Mouse (Mus musculus) thymus, postnatal 14 days (tissue): ENCODE data around the gene Sarm1.
"Not testable (repeated sequence)": the region's sequence is repeated elsewhere in the genome, so short reads cannot be mapped to it uniquely, and the experiment has no call there.

Source experiments
- DNase-seq: peaks from one replicate; pipeline ENCODE4 v3.0.0; 2021

Gene Sarm1

GRCm38 (mm10) chr11:78497544-78498522 lies at the start of gene Sarm1:
Gene Sarm1 (minus strand): TSS chr11:78497754.
- peak; percentile 99 for DNase-seq

- DNase-seq = no peak
Measured at GRCm38 (mm10) chr11:78545181-78545580, 47.6 kb upstream of the Sarm1 start.

- no peak for DNase-seq
Measured at GRCm38 (mm10) chr11:78544449-78545111, 47.0 kb upstream of the Sarm1 start.

GRCm38 (mm10) chr11:78540358-78540757 lies 42.8 kb upstream of the Sarm1 start:
- no peak for DNase-seq

- no peak for DNase-seq
Measured at GRCm38 (mm10) chr11:78536690-78537084, 39.1 kb upstream of the Sarm1 start.

GRCm38 (mm10) chr11:78536080-78536689 lies 38.6 kb upstream of the Sarm1 start, which contains the start of the genes Tnfaip1 and Ift20:
Gene Tnfaip1 (minus strand): TSS chr11:78536332.
Gene Ift20 (plus strand): TSS chr11:78536361.
- peak; percentile 98 for DNase-seq

- DNase-seq = no peak
Measured at GRCm38 (mm10) chr11:78535376-78536079, 38.0 kb upstream of the Sarm1 start.

GRCm38 (mm10) chr11:78534516-78534915 lies 37.0 kb upstream of the Sarm1 start:
- DNase-seq = no peak

GRCm38 (mm10) chr11:78531515-78531914 lies 34.0 kb upstream of the Sarm1 start:
- DNase-seq = not testable (repeated sequence)

- no peak for DNase-seq
Measured at GRCm38 (mm10) chr11:78531046-78531445, 33.5 kb upstream of the Sarm1 start.

- no peak for DNase-seq
Measured at GRCm38 (mm10) chr11:78530001-78530400, 32.4 kb upstream of the Sarm1 start.

- no peak for DNase-seq
Measured at GRCm38 (mm10) chr11:78528714-78529113, 31.2 kb upstream of the Sarm1 start.

- no peak for DNase-seq
Measured at GRCm38 (mm10) chr11:78524838-78525237, 27.3 kb upstream of the Sarm1 start.

GRCm38 (mm10) chr11:78523241-78523955 lies 25.8 kb upstream of the Sarm1 start:
- DNase-seq = no peak

GRCm38 (mm10) chr11:78522481-78522997 lies 25.0 kb upstream of the Sarm1 start:
- DNase-seq = no peak

GRCm38 (mm10) chr11:78521880-78522279 lies 24.3 kb upstream of the Sarm1 start:
- DNase-seq = no peak

GRCm38 (mm10) chr11:78518931-78519330 lies 21.4 kb upstream of the Sarm1 start:
- DNase-seq = no peak

- DNase-seq = no peak
Measured at GRCm38 (mm10) chr11:78515549-78516325, 18.2 kb upstream of the Sarm1 start.

- no peak for DNase-seq
Measured at GRCm38 (mm10) chr11:78513106-78513790, 15.7 kb upstream of the Sarm1 start.
